Mouse (Mus musculus) heart, postnatal 0 days (tissue): ENCODE results near the gene B4galt1.

Source experiments
- CTCF ChIP-seq: IDR thresholded peaks from 2 replicates; pipeline ENCODE4 v1.5.1; 2016; ENCODE audit warnings: antibody characterized with exemption, control low read depth, low read depth
- EP300 ChIP-seq: IDR thresholded peaks from 2 replicates; pipeline ENCODE4 v1.6.1; 2016; ENCODE audit warnings: antibody characterized with exemption, low read depth

DNA sequence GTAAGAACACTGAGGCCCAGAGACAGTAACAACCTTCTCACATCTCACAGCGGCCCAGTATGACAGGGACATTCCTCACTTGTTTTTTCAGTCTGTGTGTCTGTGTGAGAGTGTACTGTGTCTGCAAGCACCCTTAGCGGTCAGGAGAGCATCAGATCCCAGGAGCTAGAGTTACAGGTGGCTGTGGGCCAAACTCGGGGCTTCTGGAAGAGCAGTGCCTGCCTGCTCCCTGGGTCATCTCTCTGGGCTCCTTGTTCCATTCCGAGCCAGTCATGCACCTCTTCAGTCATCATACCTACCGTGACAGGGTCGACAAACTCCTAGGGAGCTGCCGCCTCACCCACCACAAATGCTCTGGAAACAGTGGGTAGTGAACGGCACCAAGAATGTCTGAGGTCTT, 10.1 kb downstream of the B4galt1 start:
- no peak for TF ChIP-seq CTCF
- TF ChIP-seq EP300: no peak
